Mouse (Mus musculus): Measurements from ENCODE around the gene Gpr152. TPM values are rescaled to one million over a fixed set of nuclear protein-coding genes. Genes with fewer than 3 reads are reported as not detected.

Gpr152 gene
- polyA plus RNA-seq, 1 experiment from 2014 or later: not detected

- no peak overlapping the region for H3K9ac ChIP-seq (replicated peaks; ENCODE audit: low read depth, low read length)
- no peak overlapping the region for H3K4me3 ChIP-seq (ENCODE audit: low read depth, low read length)
- no peaks in the 10 kb centered on the region for H3K27me3 ChIP-seq (ENCODE audit: control insufficient read depth, insufficient read depth, low read length)
- 85% methylated on average over 12 of the region's 12 CpGs for WGBS
- H3K27ac ChIP-seq (ENCODE audit: low read length): no peak overlapping the region
- H3K9me3 ChIP-seq (ENCODE audit: control insufficient read depth, low read depth, low read length): no peaks in the 10 kb centered on the region
- no peak for ATAC-seq (ENCODE audit: insufficient number of reproducible peaks, insufficient read depth, low FRiP score, low read depth)
- peaks cover 19% of the 10 kb centered on the region for H3K4me1 ChIP-seq (ENCODE audit: control insufficient read depth, insufficient read depth, low read length)
- no peak overlapping the region for H3K4me2 ChIP-seq (replicated peaks; ENCODE audit: low read depth, low read length)
- H3K36me3 ChIP-seq (ENCODE audit: control insufficient read depth, insufficient read depth, low read length): peaks cover 12% of the 10 kb centered on the region
Observed at GRCm38 (mm10) chr19:4189051-4189620, 49.5 kb downstream of the Gpr152 start.

GRCm38 (mm10) chr19:4190831-4191334 lies 51.3 kb downstream of the Gpr152 start, which contains the start of gene Tbc1d10c:
Gene Tbc1d10c, minus strand, starts transcription at chr19:4191284.
- Histone ChIP-seq H3K36me3 (ENCODE audit: control insufficient read depth, insufficient read depth, low read length) (peaks cover 30% of the 10 kb centered on the region), H3K27ac (ENCODE audit: low read length) (peak within 1 kb of the TSS; percentile 96), H3K9ac (replicated peaks; ENCODE audit: low read depth, low read length) (peak within 1 kb of the TSS; percentile 92), H3K4me2 (replicated peaks; ENCODE audit: low read depth, low read length) (peak within 1 kb of the TSS; percentile 97), H3K27me3 (ENCODE audit: control insufficient read depth, insufficient read depth, low read length) (no peaks in the 10 kb centered on the region), H3K4me1 (ENCODE audit: control insufficient read depth, insufficient read depth, low read length) (peaks cover 13% of the 10 kb centered on the region), H3K4me3 (ENCODE audit: low read depth, low read length) (peak within 1 kb of the TSS; percentile 98), H3K9me3 (ENCODE audit: control insufficient read depth, low read depth, low read length) (no peaks in the 10 kb centered on the region)
- no peak for ATAC-seq (ENCODE audit: insufficient number of reproducible peaks, insufficient read depth, low FRiP score, low read depth)
- 29% methylated on average over 4 of the region's 4 CpGs for WGBS

GRCm38 (mm10) chr19:4191528-4192250 lies 52.1 kb downstream of the Gpr152 start, which contains the start of gene Ppp1ca:
Gene Ppp1ca, plus strand, starts transcription at chr19:4192065.
- ATAC-seq (ENCODE audit: insufficient number of reproducible peaks, insufficient read depth, low FRiP score, low read depth): peak; percentile 94
- H3K9ac ChIP-seq (replicated peaks; ENCODE audit: low read depth, low read length): peak within 1 kb of the TSS; percentile 92
- H3K27me3 ChIP-seq (ENCODE audit: control insufficient read depth, insufficient read depth, low read length): no peaks in the 10 kb centered on the region
- no peaks in the 10 kb centered on the region for H3K9me3 ChIP-seq (ENCODE audit: control insufficient read depth, low read depth, low read length)
- peaks cover 37% of the 10 kb centered on the region for H3K36me3 ChIP-seq (ENCODE audit: control insufficient read depth, insufficient read depth, low read length)
- peak within 1 kb of the TSS; percentile 96 for H3K27ac ChIP-seq (ENCODE audit: low read length)
- peak within 1 kb of the TSS; percentile 98 for H3K4me3 ChIP-seq (ENCODE audit: low read depth, low read length)
- H3K4me2 ChIP-seq (replicated peaks; ENCODE audit: low read depth, low read length): peak within 1 kb of the TSS; percentile 97
- 4% methylated on average over 44 of the region's 47 CpGs for WGBS
- H3K4me1 ChIP-seq (ENCODE audit: control insufficient read depth, insufficient read depth, low read length): peaks cover 21% of the 10 kb centered on the region

- no peaks in the 10 kb centered on the region for H3K9me3 ChIP-seq (ENCODE audit: control insufficient read depth, low read depth, low read length)
- peak overlapping the region; percentile 92 for H3K9ac ChIP-seq (replicated peaks; ENCODE audit: low read depth, low read length)
- H3K4me2 ChIP-seq (replicated peaks; ENCODE audit: low read depth, low read length): peak overlapping the region; percentile 97
- peaks cover 44% of the 10 kb centered on the region for H3K36me3 ChIP-seq (ENCODE audit: control insufficient read depth, insufficient read depth, low read length)
- ATAC-seq (ENCODE audit: insufficient number of reproducible peaks, insufficient read depth, low FRiP score, low read depth): peak; percentile 39; the same call in 1 of the 2 replicates
- H3K4me3 ChIP-seq (ENCODE audit: low read depth, low read length): peak overlapping the region; percentile 98
- H3K27me3 ChIP-seq (ENCODE audit: control insufficient read depth, insufficient read depth, low read length): no peaks in the 10 kb centered on the region
- peak overlapping the region; percentile 96 for H3K27ac ChIP-seq (ENCODE audit: low read length)
- H3K4me1 ChIP-seq (ENCODE audit: control insufficient read depth, insufficient read depth, low read length): peaks cover 23% of the 10 kb centered on the region
- WGBS: under 1% methylated on average over 52 of the region's 52 CpGs
Observed at GRCm38 (mm10) chr19:4192251-4192985, 52.8 kb downstream of the Gpr152 start.

GRCm38 (mm10) chr19:4193129-4193528 lies 53.5 kb downstream of the Gpr152 start:
- no peaks in the 10 kb centered on the region for H3K27me3 ChIP-seq (ENCODE audit: control insufficient read depth, insufficient read depth, low read length)
- no peaks in the 10 kb centered on the region for H3K9me3 ChIP-seq (ENCODE audit: control insufficient read depth, low read depth, low read length)
- H3K4me2 ChIP-seq (replicated peaks; ENCODE audit: low read depth, low read length): peak overlapping the region; percentile 97
- 47% methylated on average over 6 of the region's 6 CpGs for WGBS
- H3K9ac ChIP-seq (replicated peaks; ENCODE audit: low read depth, low read length): peak overlapping the region; percentile 92
- H3K27ac ChIP-seq (ENCODE audit: low read length): no peak overlapping the region
- H3K4me3 ChIP-seq (ENCODE audit: low read depth, low read length): peak overlapping the region; percentile 98
- ATAC-seq (ENCODE audit: insufficient number of reproducible peaks, insufficient read depth, low FRiP score, low read depth): no peak
- peaks cover 23% of the 10 kb centered on the region for H3K4me1 ChIP-seq (ENCODE audit: control insufficient read depth, insufficient read depth, low read length)
- H3K36me3 ChIP-seq (ENCODE audit: control insufficient read depth, insufficient read depth, low read length): peaks cover 46% of the 10 kb centered on the region

GRCm38 (mm10) chr19:4194021-4194724 lies 54.6 kb downstream of the Gpr152 start:
- Histone ChIP-seq H3K36me3 (ENCODE audit: control insufficient read depth, insufficient read depth, low read length) (peaks cover 54% of the 10 kb centered on the region), H3K4me1 (ENCODE audit: control insufficient read depth, insufficient read depth, low read length) (peaks cover 23% of the 10 kb centered on the region), H3K4me2 (replicated peaks; ENCODE audit: low read depth, low read length) (no peak overlapping the region), H3K9me3 (ENCODE audit: control insufficient read depth, low read depth, low read length) (no peaks in the 10 kb centered on the region), H3K4me3 (ENCODE audit: low read depth, low read length) (no peak overlapping the region), H3K27me3 (ENCODE audit: control insufficient read depth, insufficient read depth, low read length) (no peaks in the 10 kb centered on the region), H3K27ac (ENCODE audit: low read length) (no peak overlapping the region), H3K9ac (replicated peaks; ENCODE audit: low read depth, low read length) (no peak overlapping the region)
- no peak for ATAC-seq (ENCODE audit: insufficient number of reproducible peaks, insufficient read depth, low FRiP score, low read depth)
- WGBS: 81% methylated on average over 8 of the region's 8 CpGs

- Histone ChIP-seq H3K4me1 (ENCODE audit: control insufficient read depth, insufficient read depth, low read length) (peaks cover 23% of the 10 kb centered on the region), H3K27ac (ENCODE audit: low read length) (no peak overlapping the region), H3K36me3 (ENCODE audit: control insufficient read depth, insufficient read depth, low read length) (peaks cover 61% of the 10 kb centered on the region), H3K27me3 (ENCODE audit: control insufficient read depth, insufficient read depth, low read length) (no peaks in the 10 kb centered on the region), H3K9ac (replicated peaks; ENCODE audit: low read depth, low read length) (no peak overlapping the region), H3K9me3 (ENCODE audit: control insufficient read depth, low read depth, low read length) (no peaks in the 10 kb centered on the region), H3K4me2 (replicated peaks; ENCODE audit: low read depth, low read length) (no peak overlapping the region), H3K4me3 (ENCODE audit: low read depth, low read length) (no peak overlapping the region)
- no peak for ATAC-seq (ENCODE audit: insufficient number of reproducible peaks, insufficient read depth, low FRiP score, low read depth)
- WGBS: 73% methylated on average over 12 of the region's 12 CpGs
Observed at GRCm38 (mm10) chr19:4194776-4195650, 55.4 kb downstream of the Gpr152 start.
